Mouse (Mus musculus) lung, postnatal 36 days (tissue): ENCODE results near the gene Abraxas2.

Experiments used
- DNase-seq: peaks from one replicate; pipeline ENCODE4 v3.0.0; 2022; ENCODE audit warnings: mixed read lengths

Abraxas2 gene

GRCm38 (mm10) chr7:132856083-132856482, 2.9 kb upstream of the Abraxas2 start:
- DNase-seq, result no peak

GRCm38 (mm10) chr7:132858043-132858608, 899 bp upstream of the Abraxas2 start:
- no peak for DNase-seq

- DNase-seq, result no peak
Measured at GRCm38 (mm10) chr7:132866316-132866715, 7.3 kb downstream of the Abraxas2 start.

- no peak for DNase-seq
Measured at GRCm38 (mm10) chr7:132873043-132873442, 14.0 kb downstream of the Abraxas2 start.

GRCm38 (mm10) chr7:132875391-132876086, 16.5 kb downstream of the Abraxas2 start:
- no peak for DNase-seq

- no peak for DNase-seq
Measured at GRCm38 (mm10) chr7:132880276-132880675, 21.3 kb downstream of the Abraxas2 start.

GRCm38 (mm10) chr7:132882343-132882742, 23.3 kb downstream of the Abraxas2 start:
- peak; percentile 37 for DNase-seq

GRCm38 (mm10) chr7:132884031-132884430, 25.0 kb downstream of the Abraxas2 start:
- DNase-seq, result no peak

GRCm38 (mm10) chr7:132887019-132887804, 28.2 kb downstream of the Abraxas2 start:
- DNase-seq, result peak; percentile 32

GRCm38 (mm10) chr7:132888052-132888451, 29.0 kb downstream of the Abraxas2 start:
- DNase-seq, result peak; percentile 12

DNA sequence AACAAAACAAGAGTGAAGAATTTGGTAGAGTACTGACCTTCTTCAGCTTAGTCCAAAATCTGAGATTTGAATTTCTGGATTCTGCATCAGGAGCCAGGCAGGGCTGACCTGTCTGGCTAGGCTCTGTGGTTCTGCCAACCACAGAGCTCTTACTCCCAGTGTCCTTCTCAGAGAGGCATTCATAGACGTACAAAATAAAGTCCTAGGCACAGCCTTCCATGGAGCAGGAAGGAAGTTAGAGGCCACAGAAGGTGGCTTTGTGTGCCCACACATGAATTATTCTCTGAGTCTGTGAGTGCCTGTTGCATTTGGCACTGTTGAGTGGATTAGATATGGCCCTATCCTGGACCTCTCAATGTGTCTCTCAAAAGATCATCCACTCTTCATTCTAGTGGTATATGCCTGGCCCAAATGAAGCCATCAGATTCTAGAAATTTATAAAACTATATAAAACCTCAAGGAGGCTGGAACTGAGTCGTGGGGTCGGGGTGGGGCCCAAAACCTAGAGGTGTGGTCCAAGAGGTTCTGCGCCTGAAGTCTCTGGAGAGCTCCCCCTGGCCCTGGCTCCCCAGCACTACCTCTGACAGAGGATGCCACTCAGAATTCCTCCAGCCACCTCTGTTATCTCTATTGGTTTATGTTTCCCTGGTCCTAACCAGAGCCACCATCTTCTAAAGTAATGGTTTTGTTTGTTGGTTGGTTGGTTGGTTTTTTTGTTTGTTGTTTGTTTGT, 29.7 kb downstream of the Abraxas2 start:
- DNase-seq, result no peak

DNA sequence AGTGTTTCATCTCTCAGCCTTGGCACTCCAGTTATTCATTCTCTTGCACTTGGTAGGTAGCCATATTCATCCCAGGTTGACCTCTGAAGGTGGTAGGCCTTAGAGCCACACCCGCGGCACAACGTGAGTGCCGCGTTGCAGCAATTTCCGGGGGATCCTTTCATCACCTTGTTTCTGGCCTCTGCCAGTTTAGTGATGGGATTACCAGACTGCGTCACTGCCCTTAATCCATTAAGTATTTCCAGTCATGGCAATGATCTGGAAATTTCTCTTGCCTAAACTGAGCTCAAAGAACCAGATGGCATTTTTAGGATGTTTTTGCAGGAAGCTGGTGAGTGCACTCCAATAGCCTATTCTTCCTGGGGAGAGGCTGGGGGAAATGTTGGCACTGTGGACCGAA, 30.7 kb downstream of the Abraxas2 start:
- no peak for DNase-seq

GRCm38 (mm10) chr7:132890201-132890600, 31.2 kb downstream of the Abraxas2 start:
- DNase-seq, result no peak

DNA sequence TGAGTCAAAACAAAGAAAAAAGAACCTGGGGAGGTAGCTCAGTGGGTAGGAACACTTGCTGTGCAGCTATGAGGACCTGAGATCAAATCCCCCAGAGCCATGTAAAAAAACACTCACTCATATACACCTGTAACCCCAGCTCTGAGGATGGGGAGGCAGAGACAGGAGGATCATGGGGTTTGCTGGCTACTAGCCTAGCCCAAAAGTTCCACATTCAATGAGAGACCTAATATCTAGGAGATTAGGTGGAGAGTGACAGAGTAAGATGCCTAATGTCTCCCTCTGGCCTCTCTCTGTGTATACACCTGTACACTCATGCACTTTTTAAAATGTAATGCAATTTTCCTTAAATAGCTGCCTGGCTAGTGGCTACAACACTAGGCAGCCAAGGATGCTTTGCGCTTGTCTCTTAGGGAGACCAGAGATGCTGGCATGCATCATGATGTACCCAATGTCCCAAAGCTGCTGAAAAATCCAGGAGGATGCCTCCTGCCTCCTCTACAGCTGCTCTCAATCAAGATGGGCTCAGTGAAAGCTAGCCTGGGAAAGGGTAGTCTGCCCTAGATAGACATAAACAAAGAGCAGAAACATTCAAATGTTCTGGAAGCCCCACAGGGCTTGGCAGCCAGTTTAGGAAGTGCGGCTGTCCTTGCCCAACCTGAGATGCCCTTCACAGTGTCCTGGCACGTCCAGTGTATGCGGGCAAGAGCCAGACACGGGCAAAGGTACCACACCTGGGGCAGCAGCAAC, 32.7 kb downstream of the Abraxas2 start:
- DNase-seq, result peak; percentile 15

GRCm38 (mm10) chr7:132892311-132892661, 33.3 kb downstream of the Abraxas2 start:
- no peak for DNase-seq

GRCm38 (mm10) chr7:132892806-132893205, 33.8 kb downstream of the Abraxas2 start:
- no peak for DNase-seq

- DNase-seq, result no peak
Measured at GRCm38 (mm10) chr7:132893336-132893735, 34.3 kb downstream of the Abraxas2 start.

DNA sequence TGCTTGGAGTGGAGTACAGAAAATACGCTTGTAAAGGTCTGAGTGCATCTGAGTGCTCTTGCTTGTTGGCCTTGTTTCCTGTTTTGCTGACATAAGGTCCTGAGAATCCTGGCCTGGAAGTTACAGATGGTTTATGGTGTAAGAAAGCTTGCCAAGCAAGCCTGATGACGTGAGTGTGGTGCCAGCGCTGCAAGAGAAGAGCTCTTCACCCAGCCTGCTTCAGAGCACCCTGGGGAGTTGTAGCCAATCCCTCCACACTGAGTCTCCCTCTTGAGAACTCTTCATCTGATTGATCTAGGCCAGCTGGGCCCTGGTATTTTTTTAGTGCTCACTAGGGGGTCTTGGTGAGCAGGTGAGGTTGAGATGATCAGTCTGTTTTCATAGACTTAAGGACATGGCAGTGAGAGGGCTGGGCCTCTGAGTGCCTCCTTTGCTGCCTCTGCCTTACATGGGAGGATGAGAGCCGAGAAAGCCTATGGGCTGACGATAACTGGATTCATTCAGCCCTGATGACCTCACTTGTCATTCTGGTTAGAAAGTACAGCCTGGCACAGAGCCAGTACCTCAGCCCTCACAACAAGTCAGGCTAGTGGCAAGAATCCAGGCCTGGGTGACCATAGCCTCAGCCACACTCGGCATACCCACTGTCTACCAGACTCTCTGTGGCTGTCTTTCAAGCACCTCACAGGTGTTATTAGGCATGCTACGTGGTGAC, 36.0 kb downstream of the Abraxas2 start:
- DNase-seq, result peak; percentile 81

GRCm38 (mm10) chr7:132896206-132896815, 37.3 kb downstream of the Abraxas2 start:
- no peak for DNase-seq

- DNase-seq, result no peak
Measured at GRCm38 (mm10) chr7:132897258-132897657, 38.2 kb downstream of the Abraxas2 start.

DNA sequence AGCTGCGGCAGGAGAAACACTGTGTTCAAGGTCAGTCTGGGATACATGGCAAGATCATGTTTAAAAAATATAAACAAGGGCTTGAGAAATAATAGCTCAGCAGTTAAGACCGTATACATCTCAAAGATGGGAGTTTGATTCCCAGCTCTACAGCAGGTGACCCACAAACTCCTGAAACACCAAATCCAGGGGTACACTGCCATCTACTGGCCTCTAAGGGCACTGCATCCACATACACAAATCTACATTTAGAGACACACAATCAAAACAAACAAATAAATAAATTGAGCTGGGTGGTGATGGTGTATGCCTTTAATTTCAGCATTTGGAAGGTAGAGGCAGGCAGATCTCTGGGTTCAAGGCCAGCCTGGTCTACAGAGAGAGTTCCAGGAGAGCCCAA, 39.2 kb downstream of the Abraxas2 start:
- peak; percentile 52 for DNase-seq
